Mouse (Mus musculus) E14TG2a.4 (cell line): ENCODE measurements around the gene Gm20388.

Experiments used
- H3K27me3 ChIP-seq: 2 replicates; pipeline ENCODE4 v1.6.1; 2014; ENCODE audit warnings: low read length, control low read depth; ENCODE audit not compliant: insufficient read depth
- H3K36me3 ChIP-seq: 2 replicates; pipeline ENCODE4 v1.6.1; 2014; ENCODE audit warnings: low read length, control low read depth; ENCODE audit not compliant: insufficient read depth
- H3K4me1 ChIP-seq: replicated peaks from 2 replicates; pipeline ENCODE4 v1.6.1; 2014; ENCODE audit warnings: low read depth, low read length, control low read depth
- H3K4me3 ChIP-seq: replicated peaks from 2 replicates; pipeline ENCODE4 v1.5.1; 2014; ENCODE audit warnings: mild to moderate bottlenecking, low read length
- H3K9me3 ChIP-seq: 2 replicates; pipeline ENCODE4 v1.6.1; 2014; ENCODE audit warnings: low read length, control low read depth
- CTCF ChIP-seq: conservative IDR thresholded peaks from 2 replicates; pipeline ENCODE4 v1.5.1; 2014; ENCODE audit warnings: low read length
- NANOG ChIP-seq: IDR thresholded peaks from 2 replicates; pipeline ENCODE4 v1.6.1; 2014; ENCODE audit warnings: borderline replicate concordance, low read length, mixed read lengths
- POU5F1 ChIP-seq: IDR thresholded peaks from 2 replicates; pipeline ENCODE4 v1.6.1; 2014; ENCODE audit warnings: low read length, borderline replicate concordance

Gm20388 gene

GRCm38 (mm10) chr8:122637230-122637629 lies 2726.6 kb downstream of the Gm20388 start:
- Histone ChIP-seq H3K4me1 (peaks cover 59% of the 10 kb centered on the region), H3K27me3 (peaks cover 6% of the 10 kb centered on the region), H3K9me3 (no peaks in the 10 kb centered on the region), H3K36me3 (no peaks in the 10 kb centered on the region), H3K4me3 (no peak overlapping the region)
- no peak for TF ChIP-seq NANOG
- TF ChIP-seq CTCF, result no peak
- no peak for TF ChIP-seq POU5F1

- Histone ChIP-seq H3K27me3 (peaks cover 6% of the 10 kb centered on the region), H3K4me1 (peaks cover 71% of the 10 kb centered on the region)
- TF ChIP-seq NANOG (no peak), CTCF (no peak), POU5F1 (no peak)
Observed at GRCm38 (mm10) chr8:122638601-122639000, 2728.0 kb downstream of the Gm20388 start.

GRCm38 (mm10) chr8:122639521-122640248 lies 2729.0 kb downstream of the Gm20388 start:
- Histone ChIP-seq H3K4me1 (peaks cover 71% of the 10 kb centered on the region), H3K9me3 (no peaks in the 10 kb centered on the region), H3K4me3 (no peak overlapping the region), H3K27me3 (peaks cover 12% of the 10 kb centered on the region), H3K36me3 (no peaks in the 10 kb centered on the region)
- TF ChIP-seq CTCF (no peak), NANOG (no peak), POU5F1 (no peak)

More at GRCm38 (mm10) chr8:122638601-122639000, 2728.0 kb downstream of the Gm20388 start:
- H3K9me3 ChIP-seq, result no peaks in the 10 kb centered on the region
- peak overlapping the region; percentile 64 for H3K4me3 ChIP-seq
- no peaks in the 10 kb centered on the region for H3K36me3 ChIP-seq

GRCm38 (mm10) chr8:122640825-122641224 lies 2730.2 kb downstream of the Gm20388 start:
- TF ChIP-seq CTCF (no peak), NANOG (no peak), POU5F1 (no peak)
- no peaks in the 10 kb centered on the region for H3K9me3 ChIP-seq

GRCm38 (mm10) chr8:122641406-122641805 lies 2730.8 kb downstream of the Gm20388 start:
- Histone ChIP-seq H3K27me3 (peaks cover 11% of the 10 kb centered on the region), H3K4me3 (no peak overlapping the region), H3K4me1 (peaks cover 63% of the 10 kb centered on the region), H3K9me3 (no peaks in the 10 kb centered on the region), H3K36me3 (no peaks in the 10 kb centered on the region)
- no peak for TF ChIP-seq CTCF
- TF ChIP-seq NANOG, result no peak
- no peak for TF ChIP-seq POU5F1

More at GRCm38 (mm10) chr8:122640825-122641224, 2730.2 kb downstream of the Gm20388 start:
- peaks cover 11% of the 10 kb centered on the region for H3K27me3 ChIP-seq
- H3K4me3 ChIP-seq, result no peak overlapping the region
- H3K36me3 ChIP-seq, result no peaks in the 10 kb centered on the region
- H3K4me1 ChIP-seq, result peaks cover 66% of the 10 kb centered on the region

- no peak for TF ChIP-seq CTCF
- TF ChIP-seq POU5F1, result no peak
- no peak for TF ChIP-seq NANOG
Observed at GRCm38 (mm10) chr8:122642071-122642470, 2731.4 kb downstream of the Gm20388 start.

GRCm38 (mm10) chr8:122644175-122644954 lies 2733.7 kb downstream of the Gm20388 start:
- no peaks in the 10 kb centered on the region for H3K36me3 ChIP-seq
- TF ChIP-seq CTCF (no peak), POU5F1 (no peak), NANOG (no peak)
- peaks cover 35% of the 10 kb centered on the region for H3K4me1 ChIP-seq
- H3K4me3 ChIP-seq, result no peak overlapping the region
- no peaks in the 10 kb centered on the region for H3K9me3 ChIP-seq
- peaks cover 11% of the 10 kb centered on the region for H3K27me3 ChIP-seq

More at GRCm38 (mm10) chr8:122642071-122642470, 2731.4 kb downstream of the Gm20388 start:
- Histone ChIP-seq H3K9me3 (no peaks in the 10 kb centered on the region), H3K4me1 (peaks cover 57% of the 10 kb centered on the region), H3K27me3 (peaks cover 11% of the 10 kb centered on the region), H3K36me3 (no peaks in the 10 kb centered on the region), H3K4me3 (no peak overlapping the region)

- Histone ChIP-seq H3K36me3 (no peaks in the 10 kb centered on the region), H3K27me3 (peaks cover 13% of the 10 kb centered on the region), H3K4me3 (no peak overlapping the region), H3K9me3 (no peaks in the 10 kb centered on the region), H3K4me1 (peaks cover 20% of the 10 kb centered on the region)
- no peak for TF ChIP-seq NANOG
- TF ChIP-seq POU5F1, result no peak
- TF ChIP-seq CTCF, result no peak
Observed at GRCm38 (mm10) chr8:122646337-122646736, 2735.7 kb downstream of the Gm20388 start.
